Mouse (Mus musculus) CH12.LX (cell line): Measurements from ENCODE around the gene Dlg2.

ENCODE experiments used
- CTCF ChIP-seq, 2 experiments: IDR thresholded peaks in 1 of 2; conservative IDR thresholded peaks in 1 of 2; 2 replicates each; pipeline ENCODE4 v1.5.1; 2011 to 2012; ENCODE audit warnings: low read depth in 2 of 2, low read length in 2 of 2, improper control_type of control experiment in 1 of 2, inconsistent platforms in 1 of 2, mild to moderate bottlenecking in 1 of 2, moderate library complexity in 1 of 2
- EP300 ChIP-seq: IDR thresholded peaks from 2 replicates; pipeline ENCODE4 v1.6.1; 2011; ENCODE audit warnings: low read length, improper control_type of control experiment
- ETS1 ChIP-seq: conservative IDR thresholded peaks from 2 replicates; pipeline ENCODE4 v1.6.1; 2012; ENCODE audit warnings: low read depth, mild to moderate bottlenecking, inconsistent platforms, low read length, improper control_type of control experiment, moderate library complexity
- MAX ChIP-seq: IDR thresholded peaks from 2 replicates; pipeline ENCODE4 v1.6.1; 2011; ENCODE audit warnings: low read length, improper control_type of control experiment
- MXI1 ChIP-seq: IDR thresholded peaks from 2 replicates; pipeline ENCODE4 v1.6.1; 2011; ENCODE audit warnings: mild to moderate bottlenecking, low read depth, low read length, improper control_type of control experiment
- POLR2A ChIP-seq: IDR thresholded peaks from 2 replicates; pipeline ENCODE4 v1.6.1; 2011; ENCODE audit warnings: low read depth, mild to moderate bottlenecking, improper control_type of control experiment, low read length
- RAD21 ChIP-seq: IDR thresholded peaks from 2 replicates; pipeline ENCODE4 v1.6.1; 2011; ENCODE audit warnings: low read depth, mild to moderate bottlenecking, low read length, improper control_type of control experiment, moderate library complexity
- USF1 ChIP-seq: IDR thresholded peaks from 2 replicates; pipeline ENCODE4 v1.6.1; 2014; ENCODE audit warnings: low read depth, mild to moderate bottlenecking, inconsistent platforms, low read length, improper control_type of control experiment
- USF2 ChIP-seq: conservative IDR thresholded peaks from 2 replicates; pipeline ENCODE4 v1.6.1; 2011; ENCODE audit warnings: low read depth, low read length, improper control_type of control experiment
- ZMIZ1 ChIP-seq: IDR thresholded peaks from 2 replicates; pipeline ENCODE4 v1.6.1; 2012; ENCODE audit warnings: low read depth, mild to moderate bottlenecking, inconsistent platforms, low read length, improper control_type of control experiment

- TF ChIP-seq CTCF (conservative IDR thresholded peaks at IDR 0.05 in 1 of 2, IDR thresholded peaks at IDR 0.05 in 1 of 2; ENCODE audit: low read depth in 2 of 2, low read length in 2 of 2) (no peak), ETS1 (no peak), USF1 (no peak), RAD21 (no peak), ZMIZ1 (no peak), EP300 (no peak), MXI1 (no peak), USF2 (no peak), POLR2A (no peak), MAX (no peak)
Observed at GRCm38 (mm10) chr7:92307634-92308033, 1831.2 kb downstream of the Dlg2 start.
